Mouse (Mus musculus) liver, embryonic 14.5 days (tissue): ENCODE measurements around the gene Btg1-ps2.

Experiments
- CTCF ChIP-seq: IDR thresholded peaks from 2 replicates; pipeline ENCODE4 v1.5.1; 2016; ENCODE audit warnings: antibody characterized with exemption, low read depth, control low read depth
- EP300 ChIP-seq: IDR thresholded peaks from 2 replicates; pipeline ENCODE4 v1.6.1; 2016; ENCODE audit warnings: antibody characterized with exemption, low read depth

DNA sequence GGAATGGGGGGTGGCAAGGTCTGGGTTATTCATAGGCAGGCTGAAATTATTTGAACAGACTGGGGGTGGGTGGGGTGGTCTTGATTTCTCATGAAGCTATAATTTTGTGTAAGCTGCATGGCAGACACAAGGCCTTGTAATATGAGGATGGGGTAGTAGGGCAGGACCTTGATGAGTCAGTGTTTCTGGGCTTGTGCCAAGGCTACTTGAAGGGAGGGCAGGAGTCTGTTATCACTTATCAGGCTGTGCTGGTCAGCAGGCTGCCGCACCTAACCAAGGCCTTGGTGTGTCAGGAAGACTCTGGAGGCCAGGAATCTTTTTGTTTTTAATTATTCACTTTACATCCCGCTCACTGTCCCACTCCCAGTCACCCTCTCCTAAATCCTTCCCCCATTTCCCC lies 34.2 kb downstream of the Btg1-ps2 start:
- TF ChIP-seq EP300 (no peak), CTCF (no peak)
